Mouse (Mus musculus) hematopoietic stem cell, adult 5-6 weeks (primary cell): ENCODE data around the gene Ash1l. TPM values are rescaled to one million over a fixed set of nuclear protein-coding genes. Genes with fewer than 3 reads are reported as not detected.
A peak's percentile ranks its signal among the peaks of the same experiment; 100 is the strongest.

ENCODE experiments used
- ATAC-seq, 2 experiments: fragments of 125-278 bp in 1 of 2; replicated peaks in 1 of 2; 2 replicates each; pipeline ENCODE4 v1.8.0; 2016 to 2017; ENCODE audit warnings: inconsistent platforms in 2 of 2, mild to moderate bottlenecking in 2 of 2, moderate number of reproducible peaks in 2 of 2, low read depth in 1 of 2, moderate TSS enrichment in 1 of 2; ENCODE audit not compliant: low FRiP score in 2 of 2, poor library complexity in 2 of 2, severe bottlenecking in 2 of 2, insufficient read depth in 1 of 2, low TSS enrichment in 1 of 2
- total RNA-seq: library from RNA; stranded (forward); fragments of 172-1452, 232-1000 nt; gene quantifications from 2 replicates; pipeline ENCODE4 v1.2.3, GENCODE M21; 2017

The Ash1l gene
- total RNA-seq = 45.2 and 49.2 TPM in 2 replicates

- ATAC-seq = peak; percentile 80 to 81
Measured at GRCm38 (mm10) chr3:88950576-88951326, at the start of gene Ash1l, which contains the start of gene Dap3. Gene Ash1l, plus strand, starts transcription at chr3:88950622. Gene Dap3, minus strand, starts transcription at chr3:88951181.

GRCm38 (mm10) chr3:88904803-88905202 is 45.6 kb upstream of the Ash1l start:
- ATAC-seq = no peak

- ATAC-seq = no peak
Measured at GRCm38 (mm10) chr3:88905209-88905608, 45.2 kb upstream of the Ash1l start.

- no peak for ATAC-seq
Measured at GRCm38 (mm10) chr3:88905741-88906140, 44.7 kb upstream of the Ash1l start.

- ATAC-seq = no peak
Measured at GRCm38 (mm10) chr3:88906393-88907159, 43.8 kb upstream of the Ash1l start.

- ATAC-seq = no peak
Measured at GRCm38 (mm10) chr3:88912585-88912984, 37.8 kb upstream of the Ash1l start.

GRCm38 (mm10) chr3:88913511-88914383 is 36.7 kb upstream of the Ash1l start, which contains the start of gene Msto1:
Gene Msto1, minus strand, starts transcription at chr3:88913999.
- peak; percentile 96 to 99 for ATAC-seq

GRCm38 (mm10) chr3:88914384-88914810 is 36.0 kb upstream of the Ash1l start:
- no peak for ATAC-seq

- no peak for ATAC-seq
Measured at GRCm38 (mm10) chr3:88918981-88919380, 31.4 kb upstream of the Ash1l start.

GRCm38 (mm10) chr3:88921411-88921810 is 29.0 kb upstream of the Ash1l start:
- ATAC-seq = no peak

- ATAC-seq = no peak; a peak in 1 of 4 replicates
Measured at GRCm38 (mm10) chr3:88923989-88924591, 26.3 kb upstream of the Ash1l start.

GRCm38 (mm10) chr3:88925651-88926050 is 24.8 kb upstream of the Ash1l start:
- no peak for ATAC-seq

- ATAC-seq = no peak
Measured at GRCm38 (mm10) chr3:88929501-88929900, 20.9 kb upstream of the Ash1l start.

- ATAC-seq = no peak
Measured at GRCm38 (mm10) chr3:88939071-88939470, 11.4 kb upstream of the Ash1l start.

- peak; percentile 62 to 75 for ATAC-seq
Measured at GRCm38 (mm10) chr3:88939749-88940148, 10.7 kb upstream of the Ash1l start.

- no peak for ATAC-seq
Measured at GRCm38 (mm10) chr3:88942316-88942880, 8.0 kb upstream of the Ash1l start.

- no peak for ATAC-seq
Measured at GRCm38 (mm10) chr3:88944109-88944508, 6.3 kb upstream of the Ash1l start.
